Mouse (Mus musculus): ENCODE measurements around the gene Lsm6. TPM values are rescaled to one million over a fixed set of nuclear protein-coding genes. Genes with fewer than 3 reads are reported as not detected.
A peak's percentile ranks its signal among the peaks of the same experiment; 100 is the strongest.
"Not testable (repeated sequence)": the region's sequence is repeated elsewhere in the genome, so short reads cannot be mapped to it uniquely, and the experiment has no call there.

Lsm6 gene
- polyA plus RNA-seq, 1 experiment from 2014 or later, result 192 TPM

GRCm38 (mm10) chr8:78844559-78844958, 23.6 kb upstream of the Lsm6 start:
- Histone ChIP-seq H3K27ac (replicated peaks in 1 of 2; ENCODE audit: control insufficient read depth in 1 of 2, insufficient read depth in 1 of 2, low read depth in 2 of 2, low read length in 2 of 2) (no peak overlapping the region), H3K27me3 (ENCODE audit: control insufficient read depth, insufficient read depth, low read length) (no peaks in the 10 kb centered on the region), H3K4me3 (ENCODE audit: control insufficient read depth in 1 of 2, insufficient read depth in 1 of 2, low read depth in 1 of 2, low read length in 2 of 2) (no peak overlapping the region), H3K9me3 (ENCODE audit: control insufficient read depth, low read length) (no peaks in the 10 kb centered on the region), H3K4me1 (ENCODE audit: control insufficient read depth in 2 of 2, insufficient read depth in 2 of 2, low read length in 2 of 2) (peaks cover 0 to 3% of the 10 kb centered on the region in 2 experiments; a peak in 1 of 4 replicates), H3K4me2 (ENCODE audit: low read length) (no peak overlapping the region), H3K36me3 (ENCODE audit: control insufficient read depth, insufficient read depth, low read length) (no peaks in the 10 kb centered on the region), H3K9ac (ENCODE audit: low read length) (no peak overlapping the region)
- ATAC-seq (ENCODE audit: insufficient number of reproducible peaks, insufficient read depth, low FRiP score, low read depth), result no peak
- WGBS, result 81% methylated on average over 5 of the region's 5 CpGs

- 71% methylated on average over 7 of the region's 7 CpGs for whole genome bisulfite sequencing
- no peak for ATAC-seq (ENCODE audit: insufficient number of reproducible peaks, insufficient read depth, low FRiP score, low read depth)
- Histone ChIP-seq H3K4me3 (ENCODE audit: control insufficient read depth in 1 of 2, insufficient read depth in 1 of 2, low read depth in 1 of 2, low read length in 2 of 2) (no peak overlapping the region), H3K9ac (ENCODE audit: low read length) (no peak overlapping the region), H3K27ac (replicated peaks in 1 of 2; ENCODE audit: control insufficient read depth in 1 of 2, insufficient read depth in 1 of 2, low read depth in 2 of 2, low read length in 2 of 2) (no peak overlapping the region), H3K36me3 (ENCODE audit: control insufficient read depth, insufficient read depth, low read length) (no peaks in the 10 kb centered on the region), H3K4me2 (ENCODE audit: low read length) (no peak overlapping the region), H3K27me3 (ENCODE audit: control insufficient read depth, insufficient read depth, low read length) (no peaks in the 10 kb centered on the region), H3K9me3 (ENCODE audit: control insufficient read depth, low read length) (no peaks in the 10 kb centered on the region), H3K4me1 (ENCODE audit: control insufficient read depth in 2 of 2, insufficient read depth in 2 of 2, low read length in 2 of 2) (no peaks in the 10 kb centered on the region)
Observed at GRCm38 (mm10) chr8:78838656-78839413, 17.9 kb upstream of the Lsm6 start.

GRCm38 (mm10) chr8:78836091-78836490, 15.2 kb upstream of the Lsm6 start:
- Histone ChIP-seq H3K4me2 (ENCODE audit: low read length) (no peak overlapping the region), H3K9me3 (ENCODE audit: control insufficient read depth, low read length) (no peaks in the 10 kb centered on the region), H3K27me3 (ENCODE audit: control insufficient read depth, insufficient read depth, low read length) (no peaks in the 10 kb centered on the region), H3K27ac (replicated peaks in 1 of 2; ENCODE audit: control insufficient read depth in 1 of 2, insufficient read depth in 1 of 2, low read depth in 2 of 2, low read length in 2 of 2) (no peak overlapping the region), H3K9ac (ENCODE audit: low read length) (no peak overlapping the region), H3K36me3 (ENCODE audit: control insufficient read depth, insufficient read depth, low read length) (no peaks in the 10 kb centered on the region), H3K4me3 (ENCODE audit: control insufficient read depth in 1 of 2, insufficient read depth in 1 of 2, low read depth in 1 of 2, low read length in 2 of 2) (no peak overlapping the region), H3K4me1 (ENCODE audit: control insufficient read depth in 2 of 2, insufficient read depth in 2 of 2, low read length in 2 of 2) (no peaks in the 10 kb centered on the region)
- 95% methylated on average over 6 of the region's 6 CpGs for WGBS
- ATAC-seq (ENCODE audit: insufficient number of reproducible peaks, insufficient read depth, low FRiP score, low read depth), result no peak

GRCm38 (mm10) chr8:78828414-78828813, 7.5 kb upstream of the Lsm6 start:
- no peak overlapping the region for H3K4me3 ChIP-seq (ENCODE audit: control insufficient read depth in 1 of 2, insufficient read depth in 1 of 2, low read depth in 1 of 2, low read length in 2 of 2)
- no peaks in the 10 kb centered on the region for H3K27me3 ChIP-seq (ENCODE audit: control insufficient read depth, insufficient read depth, low read length)
- WGBS, result 79% methylated on average over 11 of the region's 11 CpGs
- H3K4me1 ChIP-seq (ENCODE audit: control insufficient read depth in 2 of 2, insufficient read depth in 2 of 2, low read length in 2 of 2), result no peaks in the 10 kb centered on the region
- H3K9ac ChIP-seq (ENCODE audit: low read length), result no peak overlapping the region
- H3K27ac ChIP-seq (replicated peaks in 1 of 2; ENCODE audit: control insufficient read depth in 1 of 2, insufficient read depth in 1 of 2, low read depth in 2 of 2, low read length in 2 of 2), result no peak overlapping the region
- H3K9me3 ChIP-seq (ENCODE audit: control insufficient read depth, low read length), result no peaks in the 10 kb centered on the region
- H3K4me2 ChIP-seq (ENCODE audit: low read length), result no peak overlapping the region
- no peak for ATAC-seq (ENCODE audit: insufficient number of reproducible peaks, insufficient read depth, low FRiP score, low read depth)
- no peaks in the 10 kb centered on the region for H3K36me3 ChIP-seq (ENCODE audit: control insufficient read depth, insufficient read depth, low read length)

GRCm38 (mm10) chr8:78824515-78824914, 3.6 kb upstream of the Lsm6 start:
- H3K4me2 ChIP-seq (ENCODE audit: low read length), result no peak overlapping the region
- ATAC-seq (ENCODE audit: insufficient number of reproducible peaks, insufficient read depth, low FRiP score, low read depth), result no peak
- H3K9me3 ChIP-seq (ENCODE audit: control insufficient read depth, low read length), result no peaks in the 10 kb centered on the region
- WGBS, result 81% methylated on average over 4 of the region's 4 CpGs
- H3K4me3 ChIP-seq (ENCODE audit: control insufficient read depth in 1 of 2, insufficient read depth in 1 of 2, low read depth in 1 of 2, low read length in 2 of 2), result no peak overlapping the region
- no peaks in the 10 kb centered on the region for H3K36me3 ChIP-seq (ENCODE audit: control insufficient read depth, insufficient read depth, low read length)
- no peak overlapping the region for H3K9ac ChIP-seq (ENCODE audit: low read length)
- H3K27me3 ChIP-seq (ENCODE audit: control insufficient read depth, insufficient read depth, low read length), result no peaks in the 10 kb centered on the region
- no peak overlapping the region for H3K27ac ChIP-seq (replicated peaks in 1 of 2; ENCODE audit: control insufficient read depth in 1 of 2, insufficient read depth in 1 of 2, low read depth in 2 of 2, low read length in 2 of 2)
- peaks cover 0 to 6% of the 10 kb centered on the region in 2 experiments; a peak in 1 of 4 replicates for H3K4me1 ChIP-seq (ENCODE audit: control insufficient read depth in 2 of 2, insufficient read depth in 2 of 2, low read length in 2 of 2)

- Histone ChIP-seq H3K36me3 (ENCODE audit: control insufficient read depth, insufficient read depth, low read length) (peaks cover 19% of the 10 kb centered on the region), H3K4me2 (ENCODE audit: low read length) (peak overlapping the region; percentile 76), H3K9ac (ENCODE audit: low read length) (peak overlapping the region; percentile 87), H3K4me3 (ENCODE audit: control insufficient read depth in 1 of 2, insufficient read depth in 1 of 2, low read depth in 1 of 2, low read length in 2 of 2) (peak overlapping the region; percentile 83 to 92; a peak in 3 of 4 replicates), H3K27ac (replicated peaks in 1 of 2; ENCODE audit: control insufficient read depth in 1 of 2, insufficient read depth in 1 of 2, low read depth in 2 of 2, low read length in 2 of 2) (peak overlapping the region; percentile 93 to 96), H3K4me1 (ENCODE audit: control insufficient read depth in 2 of 2, insufficient read depth in 2 of 2, low read length in 2 of 2) (peaks cover 0 to 15% of the 10 kb centered on the region in 2 experiments; a peak in 1 of 4 replicates)
- not testable (repeated sequence) for H3K27me3 ChIP-seq (ENCODE audit: control insufficient read depth, insufficient read depth, low read length); ATAC-seq (ENCODE audit: insufficient number of reproducible peaks, insufficient read depth, low FRiP score, low read depth); H3K9me3 ChIP-seq (ENCODE audit: control insufficient read depth, low read length)
- 24% methylated on average over 3 of the region's 3 CpGs for WGBS
Observed at GRCm38 (mm10) chr8:78819973-78820372, 967 bp downstream of the Lsm6 start.

GRCm38 (mm10) chr8:78814743-78815142, 6.2 kb downstream of the Lsm6 start:
- Histone ChIP-seq H3K4me2 (ENCODE audit: low read length) (no peak overlapping the region), H3K4me1 (ENCODE audit: control insufficient read depth in 2 of 2, insufficient read depth in 2 of 2, low read length in 2 of 2) (peaks cover 0 to 11% of the 10 kb centered on the region in 2 experiments; a peak in 1 of 4 replicates), H3K9ac (ENCODE audit: low read length) (no peak overlapping the region), H3K36me3 (ENCODE audit: control insufficient read depth, insufficient read depth, low read length) (peaks cover 51% of the 10 kb centered on the region), H3K27ac (replicated peaks in 1 of 2; ENCODE audit: control insufficient read depth in 1 of 2, insufficient read depth in 1 of 2, low read depth in 2 of 2, low read length in 2 of 2) (no peak overlapping the region), H3K4me3 (ENCODE audit: control insufficient read depth in 1 of 2, insufficient read depth in 1 of 2, low read depth in 1 of 2, low read length in 2 of 2) (no peak overlapping the region), H3K9me3 (ENCODE audit: control insufficient read depth, low read length) (no peaks in the 10 kb centered on the region), H3K27me3 (ENCODE audit: control insufficient read depth, insufficient read depth, low read length) (no peaks in the 10 kb centered on the region)
- no peak for ATAC-seq (ENCODE audit: insufficient number of reproducible peaks, insufficient read depth, low FRiP score, low read depth)
- 90% methylated on average over 2 of the region's 2 CpGs for WGBS

- no peak for ATAC-seq (ENCODE audit: insufficient number of reproducible peaks, insufficient read depth, low FRiP score, low read depth)
- Histone ChIP-seq H3K27ac (replicated peaks in 1 of 2; ENCODE audit: control insufficient read depth in 1 of 2, insufficient read depth in 1 of 2, low read depth in 2 of 2, low read length in 2 of 2) (no peak overlapping the region), H3K9ac (ENCODE audit: low read length) (no peak overlapping the region), H3K4me3 (ENCODE audit: control insufficient read depth in 1 of 2, insufficient read depth in 1 of 2, low read depth in 1 of 2, low read length in 2 of 2) (no peak overlapping the region), H3K27me3 (ENCODE audit: control insufficient read depth, insufficient read depth, low read length) (no peaks in the 10 kb centered on the region), H3K36me3 (ENCODE audit: control insufficient read depth, insufficient read depth, low read length) (peaks cover 56% of the 10 kb centered on the region), H3K4me1 (ENCODE audit: control insufficient read depth in 2 of 2, insufficient read depth in 2 of 2, low read length in 2 of 2) (no peaks in the 10 kb centered on the region), H3K4me2 (ENCODE audit: low read length) (no peak overlapping the region), H3K9me3 (ENCODE audit: control insufficient read depth, low read length) (no peaks in the 10 kb centered on the region)
- 90% methylated on average over 9 of the region's 9 CpGs for WGBS
Observed at GRCm38 (mm10) chr8:78813021-78813420, 7.9 kb downstream of the Lsm6 start.

Data from heart, embryonic 14.5 days (tissue).